Mouse (Mus musculus) gastrocnemius, postnatal 10 days (tissue): ENCODE results near the gene St14. TPM values are rescaled to one million over a fixed set of nuclear protein-coding genes. Genes with fewer than 3 reads are reported as not detected.

Source experiments
- DNase-seq: peaks from one replicate; pipeline ENCODE4 v3.0.0; 2021; ENCODE audit warnings: mixed read lengths
- total RNA-seq, 2 experiments: library from RNA; stranded (reverse); gene quantifications; 2 replicates each; pipeline ENCODE4 v1.2.3; 2021

Gene St14
- total RNA-seq, 2 experiments from 2014 or later = 0.20 to 0.66 TPM

- DNase-seq = no peak
Observed at GRCm38 (mm10) chr9:31122464-31123030, 9.1 kb downstream of the St14 start.

- DNase-seq = no peak
Observed at GRCm38 (mm10) chr9:31120533-31120915, 11.1 kb downstream of the St14 start.

GRCm38 (mm10) chr9:31119882-31120532 is 11.6 kb downstream of the St14 start:
- no peak for DNase-seq

GRCm38 (mm10) chr9:31119405-31119804 is 12.2 kb downstream of the St14 start:
- DNase-seq = no peak

- no peak for DNase-seq
Observed at GRCm38 (mm10) chr9:31118520-31119298, 12.9 kb downstream of the St14 start.

- DNase-seq = no peak
Observed at GRCm38 (mm10) chr9:31117488-31117887, 14.2 kb downstream of the St14 start.

- no peak for DNase-seq
Observed at GRCm38 (mm10) chr9:31117088-31117487, 14.6 kb downstream of the St14 start.

GRCm38 (mm10) chr9:31115586-31115985 is 16.1 kb downstream of the St14 start:
- DNase-seq = no peak

GRCm38 (mm10) chr9:31108464-31108863 is 23.2 kb downstream of the St14 start:
- DNase-seq = no peak

GRCm38 (mm10) chr9:31098118-31098517 is 33.5 kb downstream of the St14 start:
- DNase-seq = no peak

GRCm38 (mm10) chr9:31097088-31098082 is 34.3 kb downstream of the St14 start:
- DNase-seq = no peak

- no peak for DNase-seq
Observed at GRCm38 (mm10) chr9:31092833-31093195, 38.8 kb downstream of the St14 start.

- DNase-seq = no peak
Observed at GRCm38 (mm10) chr9:31092111-31092832, 39.4 kb downstream of the St14 start.

- DNase-seq = no peak
Observed at GRCm38 (mm10) chr9:31091162-31091581, 40.5 kb downstream of the St14 start.

GRCm38 (mm10) chr9:31090081-31091023 is 41.3 kb downstream of the St14 start:
- DNase-seq = no peak

GRCm38 (mm10) chr9:31089541-31089940 is 42.1 kb downstream of the St14 start:
- DNase-seq = no peak

GRCm38 (mm10) chr9:31088883-31089282 is 42.8 kb downstream of the St14 start:
- no peak for DNase-seq

- no peak for DNase-seq
Observed at GRCm38 (mm10) chr9:31088116-31088515, 43.5 kb downstream of the St14 start.

GRCm38 (mm10) chr9:31087466-31087865 is 44.2 kb downstream of the St14 start:
- no peak for DNase-seq

- DNase-seq = no peak
Observed at GRCm38 (mm10) chr9:31086754-31087145, 44.9 kb downstream of the St14 start.
